Mouse (Mus musculus): ENCODE results near the gene Hormad2.

DNA sequence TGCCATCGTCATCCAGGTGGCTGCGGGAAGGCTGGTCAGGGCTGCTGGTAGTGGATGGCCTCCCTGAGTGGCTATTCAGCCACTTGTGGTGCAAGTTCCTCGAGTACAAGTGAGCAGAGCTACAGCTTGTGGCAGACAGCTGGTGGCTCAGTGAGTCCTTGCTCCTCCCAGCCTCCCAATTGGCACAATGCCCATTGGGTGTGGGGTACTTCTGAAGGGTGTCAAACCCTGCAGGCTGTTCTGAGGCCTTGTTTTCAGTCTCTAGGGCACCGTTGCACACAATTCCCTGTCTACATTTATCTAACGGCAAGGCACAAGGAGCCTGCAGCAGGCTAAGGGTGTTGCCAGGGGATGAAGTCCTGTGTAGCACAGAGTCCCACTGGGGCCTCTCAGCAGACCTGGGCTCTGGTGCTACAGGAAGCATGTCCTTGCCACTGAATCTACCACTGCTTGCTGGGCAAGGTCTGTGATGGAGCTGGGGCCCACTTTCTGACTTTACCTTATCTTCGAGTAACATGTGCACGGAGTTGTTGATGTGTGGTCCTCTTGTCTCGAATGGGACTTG, 46.6 kb upstream of the Hormad2 start:
- TF ChIP-seq CTCF (conservative IDR thresholded peaks at IDR 0.05; ENCODE audit: low read length): no peak
- no peak for TF ChIP-seq NANOG (IDR thresholded peaks at IDR 0.05; ENCODE audit: borderline replicate concordance, low read length)
